Mouse (Mus musculus): ENCODE measurements around the gene Ankle1. TPM values are rescaled to one million over a fixed set of nuclear protein-coding genes. Genes with fewer than 3 reads are reported as not detected.

The Ankle1 gene
- polyA plus RNA-seq (2015; fragmentation: Nextera tagmentation; extraction: Ambion mirVana) = 27.6 and 29.4 TPM in 2 replicates

DNA sequence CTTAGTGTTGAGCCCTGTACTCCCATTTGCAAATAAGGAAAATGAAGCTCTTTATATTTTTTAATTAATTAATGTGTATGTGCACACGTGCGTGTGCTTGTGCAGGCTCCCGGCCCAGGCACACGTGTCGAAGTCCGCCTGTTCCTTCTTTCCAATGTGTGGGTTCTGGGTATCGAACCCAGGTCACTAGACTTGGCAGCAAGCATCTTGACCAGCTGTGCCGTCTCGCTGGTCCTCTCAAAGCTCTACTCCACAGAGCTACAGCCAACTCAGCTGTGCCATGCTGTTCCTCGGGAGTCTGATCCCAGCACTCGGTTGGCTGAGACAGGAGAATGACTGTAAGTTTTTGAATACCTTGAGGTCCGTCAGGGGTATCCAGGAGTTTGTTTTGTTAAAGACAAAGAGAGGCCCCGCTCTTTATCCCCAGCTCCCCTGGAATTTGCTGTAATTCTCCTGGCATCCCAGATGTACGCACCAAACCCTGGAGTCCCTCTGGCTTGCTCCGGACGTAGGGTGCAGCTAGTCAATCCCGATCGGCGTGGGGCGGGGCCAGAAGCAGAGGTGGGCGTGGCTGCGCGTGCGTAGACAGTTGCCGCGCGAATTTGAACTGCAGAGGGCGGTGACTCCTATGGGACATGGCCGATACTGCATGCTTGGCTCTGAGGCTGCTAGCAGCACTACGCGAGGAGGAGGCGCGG, at the start of gene Ankle1:
Gene Ankle1 (plus strand): TSS at position 610 of the 698 bp plus-strand sequence.
- no peaks in the 10 kb centered on the region for H3K27me3 ChIP-seq (replicated peaks)
- peak within 1 kb of the TSS; percentile 80 for H3K4me3 ChIP-seq
- peak within 1 kb of the TSS; percentile 88 for H3K9ac ChIP-seq
- peaks cover 41% of the 10 kb centered on the region for H3K36me3 ChIP-seq
- H3K27ac ChIP-seq (replicated peaks) = peak within 1 kb of the TSS; percentile 55
- H3K9me3 ChIP-seq = no peaks in the 10 kb centered on the region
- peaks cover 25% of the 10 kb centered on the region for H3K4me1 ChIP-seq
- H3K4me2 ChIP-seq = peak within 1 kb of the TSS; percentile 97
- 13% methylated on average over 33 of the region's 33 CpGs for WGBS
- ATAC-seq (ENCODE audit: extremely low read depth, insufficient number of reproducible peaks, low FRiP score, low TSS enrichment) = peak; percentile 71

DNA sequence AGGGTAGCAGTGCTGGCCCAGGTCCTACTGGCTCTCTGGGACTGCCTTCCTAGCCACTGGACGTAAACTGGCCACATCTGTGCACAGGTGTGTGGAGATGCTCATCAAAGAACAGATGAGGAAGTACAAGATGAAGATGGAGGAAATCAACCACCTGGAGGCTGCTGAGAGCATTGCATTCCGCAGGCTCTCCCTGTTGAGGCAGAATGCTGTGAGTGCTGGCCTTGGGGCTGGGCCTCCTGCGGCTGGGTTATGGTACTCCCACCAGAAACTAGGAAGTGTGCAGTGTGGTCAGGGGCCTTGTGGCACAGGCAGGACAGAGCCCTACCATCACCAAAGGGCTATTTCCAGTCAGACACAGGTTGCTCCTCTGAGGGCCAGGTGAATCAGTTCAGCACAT, 47.8 kb upstream of the Ankle1 start:
- H3K27ac ChIP-seq (replicated peaks) = no peak overlapping the region
- no peaks in the 10 kb centered on the region for H3K4me1 ChIP-seq
- no peak for ATAC-seq (ENCODE audit: extremely low read depth, insufficient number of reproducible peaks, low FRiP score, low TSS enrichment)
- peaks cover 88% of the 10 kb centered on the region for H3K36me3 ChIP-seq
- no peak overlapping the region for H3K9ac ChIP-seq
- H3K9me3 ChIP-seq = no peaks in the 10 kb centered on the region
- H3K27me3 ChIP-seq (replicated peaks) = no peaks in the 10 kb centered on the region
- no peak overlapping the region for H3K4me2 ChIP-seq
- H3K4me3 ChIP-seq = no peak overlapping the region
- WGBS = 89% methylated on average over 3 of the region's 3 CpGs

DNA sequence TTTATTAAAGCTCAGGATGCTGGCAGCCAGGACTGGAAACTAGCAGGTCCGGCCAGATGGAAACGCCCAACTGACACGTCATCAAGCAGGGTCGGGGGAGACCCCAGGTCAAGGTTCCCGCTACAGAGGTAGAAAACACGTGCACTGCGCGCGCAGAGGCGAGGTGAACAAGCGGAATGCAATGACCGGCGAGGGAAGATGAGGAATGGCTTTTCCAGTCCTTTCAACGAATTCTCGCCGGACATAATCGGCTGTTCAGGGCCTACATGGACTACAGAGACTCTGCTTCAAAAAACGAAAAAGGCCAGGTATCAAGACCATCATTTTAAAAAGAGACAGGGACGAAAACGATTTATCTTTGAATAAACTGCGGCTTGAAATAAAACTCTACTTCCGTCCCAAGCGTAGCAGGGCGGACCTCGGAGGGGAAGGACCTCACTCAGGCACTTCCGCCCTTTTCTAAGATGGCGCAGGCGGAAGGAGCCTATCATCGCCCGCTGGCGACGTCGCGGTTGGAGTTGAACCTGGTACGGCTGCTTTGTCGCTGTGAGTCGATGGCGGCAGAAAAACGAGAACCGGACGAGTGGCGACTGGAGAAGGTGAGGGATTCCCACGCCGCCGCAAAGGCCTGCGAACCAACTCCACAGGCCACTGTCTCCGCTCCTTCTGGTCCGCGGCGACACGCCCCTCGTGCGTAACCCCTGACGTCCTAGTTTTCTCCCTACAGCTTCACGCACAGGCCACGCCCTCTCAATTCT, 38.9 kb upstream of the Ankle1 start, which contains the start of gene Use1:
Gene Use1 (plus strand): TSS at position 78 of the 758 bp plus-strand sequence.
- peaks cover 19% of the 10 kb centered on the region for H3K36me3 ChIP-seq
- WGBS = under 1% methylated on average over 56 of the region's 56 CpGs
- peak within 1 kb of the TSS; percentile 72 for H3K4me3 ChIP-seq
- H3K9ac ChIP-seq = peak within 1 kb of the TSS; percentile 84
- H3K27me3 ChIP-seq (replicated peaks) = no peaks in the 10 kb centered on the region
- peaks cover 40% of the 10 kb centered on the region for H3K4me1 ChIP-seq
- peak within 1 kb of the TSS; percentile 87 for H3K4me2 ChIP-seq
- H3K9me3 ChIP-seq = no peaks in the 10 kb centered on the region
- peak within 1 kb of the TSS; percentile 93 for H3K27ac ChIP-seq (replicated peaks)
- peak; percentile 77 for ATAC-seq (ENCODE audit: extremely low read depth, insufficient number of reproducible peaks, low FRiP score, low TSS enrichment)

DNA sequence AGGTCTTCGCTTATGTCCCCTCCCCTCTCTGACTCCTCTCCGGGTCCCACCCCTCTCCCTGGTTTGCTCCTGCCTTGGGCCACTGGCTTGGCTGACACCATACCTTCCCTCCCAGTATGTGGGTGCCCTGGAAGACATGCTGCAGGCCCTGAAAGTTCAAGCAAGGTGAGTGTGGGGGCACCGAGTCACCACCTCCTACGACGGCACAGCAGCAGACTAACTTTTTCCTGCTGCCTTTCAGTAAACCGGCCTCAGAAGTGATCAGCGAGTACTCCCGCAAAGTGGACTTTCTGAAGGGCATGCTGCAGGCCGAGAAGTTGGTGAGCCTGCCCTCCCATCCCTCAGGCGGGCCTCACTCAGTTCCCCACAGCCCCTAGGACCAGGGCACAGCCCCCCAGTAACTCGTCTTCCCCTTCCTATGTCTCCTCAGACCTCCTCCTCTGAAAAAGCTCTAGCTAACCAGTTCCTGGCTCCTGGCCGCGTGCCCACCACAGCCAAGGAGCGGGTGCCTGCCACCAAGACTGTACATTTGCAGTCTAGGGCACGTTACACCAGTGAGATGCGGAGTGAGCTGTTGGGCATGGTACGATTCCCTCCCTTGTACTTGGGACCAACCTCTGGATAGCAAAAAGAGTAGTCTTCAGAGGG, 38.2 kb upstream of the Ankle1 start:
- H3K27me3 ChIP-seq (replicated peaks) = no peaks in the 10 kb centered on the region
- no peak for ATAC-seq (ENCODE audit: extremely low read depth, insufficient number of reproducible peaks, low FRiP score, low TSS enrichment)
- H3K4me1 ChIP-seq = peaks cover 40% of the 10 kb centered on the region
- peaks cover 21% of the 10 kb centered on the region for H3K36me3 ChIP-seq
- H3K27ac ChIP-seq (replicated peaks) = peak overlapping the region; percentile 93
- H3K9ac ChIP-seq = peak overlapping the region; percentile 84
- no peaks in the 10 kb centered on the region for H3K9me3 ChIP-seq
- H3K4me2 ChIP-seq = peak overlapping the region; percentile 87
- H3K4me3 ChIP-seq = peak overlapping the region; percentile 72
- 50% methylated on average over 17 of the region's 17 CpGs for WGBS

DNA sequence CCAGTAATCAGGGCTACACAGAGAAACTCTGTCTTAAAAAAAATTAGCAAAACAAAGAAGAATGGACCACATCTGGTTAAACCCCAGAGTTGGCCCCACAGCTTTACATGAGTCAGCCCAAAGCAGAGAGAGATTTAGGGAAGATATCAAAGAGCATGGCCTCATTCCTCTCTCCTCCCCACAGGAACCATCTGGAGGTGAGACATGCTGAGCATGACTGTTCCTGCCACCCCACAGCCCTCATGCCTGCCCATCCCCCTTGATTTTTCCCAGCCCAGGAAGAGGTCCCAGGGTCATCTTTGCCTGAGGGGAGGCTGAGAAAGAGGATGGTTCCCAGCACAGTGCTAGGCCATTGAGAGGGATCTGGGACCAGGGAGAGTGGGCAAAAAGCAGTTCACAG, 37.4 kb upstream of the Ankle1 start:
- H3K36me3 ChIP-seq = peaks cover 22% of the 10 kb centered on the region
- H3K4me1 ChIP-seq = peaks cover 40% of the 10 kb centered on the region
- no peaks in the 10 kb centered on the region for H3K9me3 ChIP-seq
- H3K27ac ChIP-seq (replicated peaks) = peak overlapping the region; percentile 93; the same call in 1 of the 2 replicates
- H3K4me2 ChIP-seq = peak overlapping the region; percentile 87
- H3K27me3 ChIP-seq (replicated peaks) = no peaks in the 10 kb centered on the region
- peak overlapping the region; percentile 72; the same call in 1 of the 2 replicates for H3K4me3 ChIP-seq
- ATAC-seq (ENCODE audit: extremely low read depth, insufficient number of reproducible peaks, low FRiP score, low TSS enrichment) = no peak
- peak overlapping the region; percentile 84 for H3K9ac ChIP-seq

DNA sequence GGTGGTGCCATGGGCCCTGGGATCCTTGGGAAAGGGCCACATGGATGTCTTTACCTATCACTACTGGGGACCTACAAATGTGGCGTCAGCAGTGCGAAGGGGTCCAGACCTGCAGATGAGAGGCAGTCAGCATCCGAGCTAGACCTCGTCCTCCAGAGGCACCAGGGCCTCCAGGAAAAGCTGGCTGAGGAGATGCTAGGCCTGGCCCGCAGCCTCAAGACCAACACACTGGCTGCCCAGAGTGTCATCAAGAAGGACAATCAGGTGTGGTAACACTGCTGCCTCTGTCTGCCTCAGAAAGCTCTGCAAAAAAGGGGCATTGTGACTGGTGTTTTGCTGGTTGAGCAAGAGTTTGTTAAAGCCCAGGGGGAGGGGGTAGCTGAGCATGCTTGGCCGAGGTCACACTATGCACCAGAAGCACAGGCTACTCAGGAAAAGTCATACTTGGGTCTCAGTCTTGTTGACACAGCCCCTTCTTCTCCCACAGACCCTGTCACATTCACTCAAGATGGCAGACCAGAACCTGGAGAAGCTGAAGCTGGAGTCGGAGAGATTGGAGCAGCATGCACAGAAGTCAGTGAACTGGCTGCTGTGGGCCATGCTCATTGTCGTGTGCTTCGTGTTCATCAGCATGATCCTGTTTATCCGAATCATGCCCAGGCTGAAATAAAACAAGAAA, 36.6 kb upstream of the Ankle1 start:
- Histone ChIP-seq H3K27ac (replicated peaks) (peak overlapping the region; percentile 65), H3K4me3 (no peak overlapping the region), H3K4me2 (no peak overlapping the region), H3K27me3 (replicated peaks) (no peaks in the 10 kb centered on the region), H3K9ac (0 out of 2 replicates have a peak overlapping the region, but pooled peaks have one; percentile 33), H3K4me1 (peaks cover 40% of the 10 kb centered on the region), H3K36me3 (peaks cover 31% of the 10 kb centered on the region), H3K9me3 (no peaks in the 10 kb centered on the region)
- 88% methylated on average over 10 of the region's 10 CpGs for WGBS
- ATAC-seq (ENCODE audit: extremely low read depth, insufficient number of reproducible peaks, low FRiP score, low TSS enrichment) = no peak

DNA sequence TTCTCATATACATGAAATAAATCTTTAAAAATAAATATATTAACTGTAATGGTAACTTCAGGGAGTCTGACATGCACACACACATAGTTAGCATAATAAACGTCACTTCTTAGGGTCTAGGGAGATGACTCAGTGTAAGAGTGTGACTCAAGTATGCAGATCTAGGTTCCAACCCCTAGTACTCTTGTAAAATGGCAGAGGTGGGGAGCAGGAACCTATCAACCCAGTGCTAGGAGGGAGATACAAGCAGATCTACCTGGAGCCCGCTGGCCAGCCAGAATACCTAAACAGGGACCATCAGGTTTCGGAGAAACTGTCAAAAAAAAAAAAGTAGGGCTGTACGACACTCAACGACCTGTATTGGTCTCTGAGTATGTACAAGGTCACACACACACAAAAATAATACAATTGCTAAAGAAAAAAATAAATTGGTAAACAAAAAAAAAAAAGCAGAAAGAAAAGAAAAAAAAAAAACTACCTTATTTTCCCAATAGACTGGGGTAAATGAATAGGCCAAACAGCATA, 35.0 kb upstream of the Ankle1 start:
- Histone ChIP-seq H3K9ac (peak overlapping the region; percentile 74), H3K4me2 (peak overlapping the region; percentile 72), H3K27me3 (replicated peaks) (no peaks in the 10 kb centered on the region), H3K36me3 (peaks cover 46% of the 10 kb centered on the region), H3K27ac (replicated peaks) (peak overlapping the region; percentile 78), H3K4me3 (peak overlapping the region; percentile 66), H3K9me3 (no peaks in the 10 kb centered on the region), H3K4me1 (peaks cover 54% of the 10 kb centered on the region)
- 17% methylated on average over 5 of the region's 5 CpGs for WGBS
- no peak for ATAC-seq (ENCODE audit: extremely low read depth, insufficient number of reproducible peaks, low FRiP score, low TSS enrichment)

DNA sequence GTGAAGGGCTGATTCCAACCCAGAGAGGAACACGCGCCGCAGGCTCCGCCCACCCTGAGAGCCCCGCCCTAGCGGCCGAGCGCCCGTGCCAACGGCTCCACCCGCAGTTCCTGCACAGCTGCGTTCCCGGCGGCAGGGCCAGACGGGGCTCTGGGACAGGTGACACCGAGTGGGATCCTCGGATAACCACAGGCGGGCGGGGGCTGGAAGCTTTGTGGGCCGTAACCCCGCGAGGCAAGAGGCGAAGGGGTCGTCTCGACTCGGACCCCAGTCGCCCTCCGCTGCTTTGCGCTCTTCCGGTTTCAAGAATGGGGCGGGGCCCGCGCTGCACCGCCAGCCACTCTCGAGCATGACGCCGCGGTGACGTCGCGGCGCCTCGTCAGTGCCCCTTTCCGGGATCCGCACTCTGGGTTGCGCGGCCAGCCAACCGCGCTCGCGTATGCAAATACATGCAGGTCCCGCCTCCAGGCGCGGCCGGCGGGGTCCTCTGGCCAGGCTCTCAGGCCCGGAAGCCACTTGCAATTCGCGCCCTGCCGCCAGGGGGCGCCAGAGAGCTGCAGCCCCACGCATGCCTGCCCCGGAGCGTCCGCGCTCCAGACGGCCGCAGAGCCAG, 34.5 kb upstream of the Ankle1 start, which contains the start of gene Ocel1:
Gene Ocel1 (plus strand): TSS at position 63 of the 613 bp plus-strand sequence.
- H3K4me2 ChIP-seq = peak within 1 kb of the TSS; percentile 72
- no peaks in the 10 kb centered on the region for H3K27me3 ChIP-seq (replicated peaks)
- H3K9me3 ChIP-seq = no peaks in the 10 kb centered on the region
- peak; percentile 85 for ATAC-seq (ENCODE audit: extremely low read depth, insufficient number of reproducible peaks, low FRiP score, low TSS enrichment)
- peak within 1 kb of the TSS; percentile 74 for H3K9ac ChIP-seq
- peaks cover 56% of the 10 kb centered on the region for H3K4me1 ChIP-seq
- H3K36me3 ChIP-seq = peaks cover 51% of the 10 kb centered on the region
- peak within 1 kb of the TSS; percentile 66 for H3K4me3 ChIP-seq
- WGBS = 1% methylated on average over 68 of the region's 68 CpGs
- H3K27ac ChIP-seq (replicated peaks) = peak within 1 kb of the TSS; percentile 78

DNA sequence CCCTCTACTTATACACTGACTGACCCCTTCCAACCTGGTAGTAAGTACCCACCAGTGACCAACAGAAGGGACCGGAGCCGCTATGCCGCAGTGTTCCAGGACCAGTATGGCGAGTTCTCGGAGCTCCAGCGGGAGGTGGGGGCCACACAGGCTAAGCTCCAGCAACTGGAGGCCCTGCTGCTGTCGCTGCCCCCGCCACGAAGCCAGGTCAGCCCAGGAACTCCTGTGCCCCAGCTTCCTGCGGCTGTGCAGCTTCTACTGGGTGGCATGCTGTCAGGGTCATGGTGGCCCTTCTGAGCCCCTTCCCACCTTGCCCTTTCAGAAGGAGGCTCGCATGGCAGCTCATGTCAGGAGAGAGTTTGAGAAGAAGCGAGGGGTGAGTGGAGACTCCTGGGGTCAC, 33.4 kb upstream of the Ankle1 start:
- Histone ChIP-seq H3K27me3 (replicated peaks) (0 out of 2 replicates have a peak, but pooled peaks cover 2% of the 10 kb centered on the region), H3K4me3 (no peak overlapping the region), H3K9me3 (no peaks in the 10 kb centered on the region), H3K9ac (no peak overlapping the region), H3K36me3 (peaks cover 61% of the 10 kb centered on the region), H3K4me1 (peaks cover 63% of the 10 kb centered on the region), H3K4me2 (no peak overlapping the region), H3K27ac (replicated peaks) (no peak overlapping the region)
- no peak for ATAC-seq (ENCODE audit: extremely low read depth, insufficient number of reproducible peaks, low FRiP score, low TSS enrichment)
- WGBS = 87% methylated on average over 12 of the region's 12 CpGs

DNA sequence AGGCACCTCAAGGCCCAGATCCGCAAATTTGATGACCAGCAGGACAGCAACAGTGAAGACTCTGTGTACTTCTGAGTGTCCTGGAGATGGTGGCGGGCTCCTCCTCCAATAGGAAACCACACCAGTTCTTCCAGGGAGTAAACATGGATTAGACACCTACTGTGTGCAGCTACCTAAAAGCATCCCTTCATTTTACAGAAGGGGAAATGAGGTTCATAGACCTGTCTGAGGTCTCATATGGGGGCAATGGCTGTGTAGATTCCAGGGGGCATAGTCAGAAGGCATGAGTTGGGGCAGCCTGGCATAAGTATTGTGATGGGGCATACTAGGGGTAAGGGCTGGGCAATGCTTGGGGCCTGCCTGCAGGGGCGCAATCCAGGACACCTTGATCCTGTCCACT, 32.8 kb upstream of the Ankle1 start:
- Histone ChIP-seq H3K27ac (replicated peaks) (no peak overlapping the region), H3K4me2 (no peak overlapping the region), H3K9me3 (no peaks in the 10 kb centered on the region), H3K4me1 (peaks cover 58% of the 10 kb centered on the region), H3K36me3 (peaks cover 67% of the 10 kb centered on the region), H3K4me3 (no peak overlapping the region), H3K27me3 (replicated peaks) (0 out of 2 replicates have a peak, but pooled peaks cover 4% of the 10 kb centered on the region), H3K9ac (no peak overlapping the region)
- 85% methylated on average over 3 of the region's 3 CpGs for WGBS
- no peak for ATAC-seq (ENCODE audit: extremely low read depth, insufficient number of reproducible peaks, low FRiP score, low TSS enrichment)
